Mouse (Mus musculus) kidney, adult 11 months (tissue): ENCODE measurements at regions not wholly inside any gene's neighbourhood (a gene's known extent, or its start where the extent isn't known, plus 50 kb on each side); places are given as distances from the start of the nearest gene placed in this dataset.
A peak's percentile ranks its signal among the peaks of the same experiment; 100 is the strongest.

Experiments used
- DNase-seq: peaks from one replicate; pipeline ENCODE4 v3.0.0; 2022

DNA sequence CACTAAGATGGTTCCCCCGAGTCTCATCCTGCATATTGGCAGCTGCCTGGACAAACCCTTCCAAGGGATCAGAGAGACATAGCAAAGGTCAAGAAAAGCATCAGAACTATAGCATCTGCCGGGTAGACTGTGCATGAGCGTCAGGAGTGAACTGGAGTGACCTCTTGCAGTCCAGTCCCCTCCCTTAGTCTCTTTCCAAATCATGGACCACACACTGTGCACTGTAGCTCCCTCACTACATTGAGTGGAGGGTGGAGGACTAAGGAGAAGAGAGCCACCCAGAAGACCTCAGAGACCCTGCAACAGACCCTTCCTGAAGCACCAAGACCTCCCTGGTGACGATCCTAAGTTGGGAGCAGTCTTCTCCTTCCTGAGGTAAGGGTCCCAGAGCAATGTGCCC lies 107.8 kb upstream of the Cd93 start:
- DNase-seq: no peak

DNA sequence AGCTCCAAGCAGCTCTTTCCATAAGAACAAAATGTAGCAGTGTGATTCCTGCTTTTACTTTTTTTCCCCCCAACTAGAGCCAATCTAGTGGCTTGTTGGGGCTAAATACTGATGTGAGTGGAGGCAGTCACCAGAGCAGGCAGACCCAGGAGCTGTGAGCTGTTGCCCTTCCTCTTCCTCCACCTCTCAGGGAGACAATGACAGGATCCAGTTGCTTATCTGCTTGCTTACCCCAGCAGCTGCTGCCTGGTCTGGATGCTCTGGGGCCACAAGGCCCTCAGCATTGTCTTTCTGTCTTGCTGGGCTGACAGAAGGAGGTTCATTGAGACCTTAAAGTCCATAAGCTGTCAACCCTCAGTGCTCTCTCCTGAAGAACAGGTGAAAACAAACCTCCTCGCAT lies 106.3 kb upstream of the Cd93 start:
- DNase-seq: no peak

DNA sequence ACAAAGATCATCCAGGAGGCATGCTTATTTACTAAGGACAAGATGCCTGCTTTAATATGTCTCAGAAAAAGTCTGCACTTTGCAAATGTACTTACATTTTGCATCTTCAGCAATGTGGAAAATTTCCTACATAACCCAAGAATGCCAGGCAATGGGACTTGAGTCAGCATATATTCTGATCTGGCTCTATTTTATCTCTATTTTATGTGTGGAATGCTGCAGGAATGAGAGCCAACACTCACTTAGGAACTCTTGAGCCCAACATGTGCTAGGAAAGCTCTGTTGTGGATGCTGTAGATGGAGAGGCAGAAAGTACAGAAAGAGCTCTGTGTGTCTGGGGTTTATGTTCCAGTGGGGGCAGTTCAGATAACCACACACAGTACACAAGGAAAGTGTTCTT lies 99.0 kb upstream of the Cd93 start:
- DNase-seq: no peak

DNA sequence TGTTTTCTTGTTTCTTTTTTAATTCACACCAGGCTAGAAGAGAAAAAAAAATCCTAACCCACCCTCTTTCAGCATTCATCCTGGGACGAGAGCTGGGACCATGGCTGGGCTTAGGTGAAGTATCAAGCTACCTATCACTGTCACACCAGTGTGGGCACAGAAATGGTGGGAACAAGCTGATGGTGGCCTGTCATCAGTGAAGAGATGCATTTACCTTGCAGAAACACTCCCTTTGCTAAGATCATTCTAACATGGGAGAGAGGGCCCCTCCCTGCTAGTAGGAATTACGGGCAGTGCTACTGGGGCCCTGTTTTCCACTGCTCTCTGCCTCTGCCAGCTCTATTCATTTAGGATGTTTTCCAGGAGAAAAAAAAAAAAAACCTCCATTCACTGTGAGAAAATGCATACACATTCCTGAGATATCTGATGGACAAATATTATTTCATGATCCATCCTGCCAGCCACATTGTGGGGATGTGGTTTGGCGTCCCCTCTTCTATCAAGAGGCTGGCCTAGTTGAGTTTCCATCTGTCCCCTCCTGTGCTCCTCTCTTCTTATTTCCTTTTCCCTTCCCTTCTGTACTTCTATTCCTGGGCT lies 94.6 kb upstream of the Cd93 start:
- no peak for DNase-seq

DNA sequence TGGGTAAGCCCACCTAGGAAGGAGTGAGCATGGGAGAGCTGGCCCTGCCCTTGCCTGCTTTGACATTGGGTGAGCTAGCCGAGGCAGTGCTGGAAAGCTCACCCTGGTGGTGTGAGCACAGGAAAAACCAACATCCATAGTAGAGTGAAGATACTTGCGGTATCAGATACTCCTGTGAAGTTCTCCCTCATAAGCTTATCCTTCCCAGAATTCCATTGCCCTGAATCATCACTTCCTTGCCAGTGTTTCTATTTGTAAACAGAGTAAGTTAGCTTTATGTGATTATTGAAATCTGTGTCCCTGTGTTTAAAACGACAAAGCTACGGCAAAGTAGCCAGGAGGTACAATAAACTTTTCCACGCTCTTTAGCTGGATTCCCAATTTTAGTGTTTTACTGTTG lies 93.9 kb upstream of the Cd93 start:
- DNase-seq: no peak

DNA sequence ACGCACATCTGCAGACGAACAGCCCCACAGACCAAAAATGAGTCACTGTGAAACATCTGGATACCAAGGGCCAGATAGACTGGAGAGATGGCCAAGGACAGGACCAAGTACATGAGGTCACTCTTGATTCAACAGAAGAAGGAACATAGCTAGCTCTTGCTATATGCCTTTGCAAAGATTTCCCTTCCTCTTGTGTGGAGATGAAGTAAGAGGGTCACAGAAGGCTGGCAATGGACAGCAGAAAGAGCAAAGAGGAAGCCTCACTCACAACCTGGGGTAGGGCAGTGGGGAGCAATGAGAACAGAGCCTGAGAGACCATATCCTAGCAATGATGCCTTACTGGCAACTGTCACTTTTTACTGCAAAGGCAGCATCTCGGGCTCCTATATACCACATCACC lies 93.2 kb upstream of the Cd93 start:
- no peak for DNase-seq

DNA sequence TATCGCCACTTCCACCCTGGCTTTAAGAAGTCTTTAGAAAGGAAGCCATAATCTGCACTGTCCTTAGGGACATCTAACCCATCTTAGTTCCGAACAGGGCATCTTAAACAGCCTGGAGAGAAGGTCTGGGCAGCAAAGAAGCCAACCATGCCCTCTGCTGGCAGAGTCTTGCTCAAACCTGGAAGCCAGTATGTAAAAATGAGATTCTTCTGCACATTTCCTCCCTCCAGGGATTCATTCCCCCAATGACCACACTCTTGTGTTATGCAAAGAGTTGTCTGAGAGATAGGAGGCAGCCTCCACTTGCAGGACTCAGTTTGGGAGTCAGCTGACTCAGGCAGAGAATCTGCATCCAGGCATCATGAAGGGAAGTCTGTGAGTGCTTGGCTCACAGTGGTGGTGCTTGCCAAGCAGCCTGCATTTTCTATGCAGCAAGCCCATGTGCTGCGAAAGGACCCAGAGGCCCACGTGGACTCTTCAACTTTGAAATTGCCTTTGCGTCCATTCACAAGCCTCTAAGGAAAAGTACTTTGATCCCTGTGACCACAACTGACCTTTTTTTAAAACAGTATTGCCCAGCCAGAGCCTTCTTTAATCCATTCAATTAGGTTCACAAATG lies 92.3 kb upstream of the Cd93 start:
- DNase-seq: peak; percentile 62

DNA sequence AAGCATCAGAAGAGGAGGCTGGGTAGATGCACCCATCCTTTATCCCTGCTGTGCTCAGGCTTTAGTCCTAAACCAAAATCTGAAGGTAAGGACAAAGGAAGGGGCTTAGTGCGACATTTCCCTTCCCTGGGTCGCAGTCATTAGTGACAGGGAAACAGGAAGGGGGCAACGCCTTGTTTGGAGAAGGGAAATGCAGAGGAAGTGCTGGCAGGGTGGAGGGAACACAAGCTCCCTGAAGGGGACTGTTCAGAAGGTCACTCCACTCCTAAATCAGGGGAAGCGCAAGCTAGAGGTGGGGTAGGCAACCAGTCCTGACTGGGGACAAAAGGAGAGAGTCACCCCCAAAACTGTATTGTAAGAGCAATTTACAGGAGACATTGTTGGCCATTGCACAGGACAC lies 88.7 kb upstream of the Cd93 start:
- no peak for DNase-seq

DNA sequence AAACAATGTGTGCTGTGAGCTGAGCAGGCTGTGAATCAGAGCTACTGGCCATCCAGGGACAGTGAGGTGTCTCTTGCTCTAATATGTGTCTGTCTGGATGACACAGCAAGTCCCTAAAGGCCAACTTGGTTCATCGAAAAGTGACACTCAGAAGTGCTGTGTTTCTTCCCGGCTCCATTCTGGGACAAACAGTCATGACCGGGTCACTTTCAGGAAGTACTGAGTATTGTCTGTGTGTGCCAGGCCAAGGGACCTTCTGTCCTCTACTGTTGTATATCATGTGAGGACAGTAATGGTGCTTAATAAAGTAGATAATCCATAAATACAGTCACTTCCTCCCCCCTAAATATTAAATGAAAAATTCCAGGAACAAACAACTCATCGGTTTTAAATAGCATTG lies 87.2 kb upstream of the Cd93 start:
- DNase-seq: peak; percentile 33

DNA sequence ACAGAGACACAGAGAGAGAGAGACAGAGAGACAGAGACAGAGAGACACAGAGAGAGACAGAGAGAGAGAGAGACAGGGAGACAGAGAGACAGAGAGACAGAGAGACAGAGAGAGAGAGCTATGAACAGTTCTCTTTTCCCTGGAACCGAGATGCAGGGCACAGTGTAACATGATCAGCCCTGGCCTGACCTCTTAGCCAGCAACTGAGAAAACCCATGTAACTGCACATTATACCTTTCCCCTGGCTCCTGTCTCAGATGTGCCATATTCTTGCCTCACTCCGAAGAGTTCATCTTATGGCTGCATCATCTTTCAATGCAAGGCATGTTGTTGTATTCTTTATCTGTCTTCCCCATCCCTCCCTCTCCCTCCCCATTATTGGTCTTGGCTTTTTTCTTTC lies 86.5 kb upstream of the Cd93 start:
- DNase-seq: no peak

DNA sequence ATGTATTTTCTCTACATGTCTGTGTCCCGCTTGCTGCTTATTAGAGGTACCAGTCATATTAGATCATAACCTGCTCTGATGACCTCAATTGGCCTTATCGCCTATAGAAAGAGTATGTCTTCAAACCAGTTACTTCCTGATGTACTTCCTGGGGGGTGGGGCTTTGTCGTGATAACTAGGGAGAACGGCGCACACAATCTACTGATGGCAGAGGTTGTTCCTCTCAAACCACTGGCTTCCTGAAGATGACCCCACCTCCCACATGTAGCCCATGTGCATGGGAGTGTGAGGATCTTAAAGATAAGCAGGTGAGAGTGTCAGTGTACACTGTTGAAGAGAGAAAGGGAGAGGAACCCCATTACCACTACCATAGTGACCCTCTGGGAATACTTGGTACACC lies 84.4 kb upstream of the Cd93 start:
- DNase-seq: no peak

DNA sequence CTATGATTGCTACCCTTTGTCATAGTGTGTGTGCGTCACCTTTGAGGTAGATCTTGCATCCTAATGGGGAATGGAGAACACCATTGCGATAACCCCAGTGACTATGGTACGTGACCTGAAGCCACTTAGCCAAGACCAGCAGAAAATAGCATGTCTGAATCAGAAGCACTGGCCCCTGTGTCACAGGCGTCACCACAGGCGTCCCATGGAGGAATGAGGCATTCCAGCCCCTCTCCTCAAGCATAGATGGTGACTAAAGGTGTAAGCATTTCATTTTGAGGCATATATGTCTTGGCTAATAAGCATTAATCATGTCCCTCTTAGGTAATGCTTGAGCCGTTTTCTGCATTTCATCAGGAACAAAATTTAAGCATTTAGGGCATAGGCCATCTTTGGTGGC lies 82.1 kb upstream of the Cd93 start:
- no peak for DNase-seq

DNA sequence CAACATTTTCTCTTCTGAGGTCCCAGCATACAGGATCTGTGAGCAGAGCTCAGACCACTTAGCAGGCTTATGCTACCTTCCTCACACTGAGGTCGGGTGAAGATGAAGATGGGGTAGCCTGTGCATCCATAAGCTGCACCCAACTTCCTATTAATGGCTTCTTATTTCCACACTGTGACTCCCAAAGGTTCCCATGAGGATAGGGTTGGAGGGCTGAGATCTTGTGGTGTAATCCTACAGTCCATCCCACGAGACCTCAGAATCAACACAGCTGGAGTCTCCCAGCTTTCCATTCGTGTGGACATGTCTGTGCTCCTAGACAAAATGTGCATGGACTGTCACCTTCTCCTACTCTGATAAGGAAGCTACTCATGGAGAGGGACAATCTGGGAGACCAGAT lies 80.0 kb upstream of the Cd93 start:
- DNase-seq: no peak

DNA sequence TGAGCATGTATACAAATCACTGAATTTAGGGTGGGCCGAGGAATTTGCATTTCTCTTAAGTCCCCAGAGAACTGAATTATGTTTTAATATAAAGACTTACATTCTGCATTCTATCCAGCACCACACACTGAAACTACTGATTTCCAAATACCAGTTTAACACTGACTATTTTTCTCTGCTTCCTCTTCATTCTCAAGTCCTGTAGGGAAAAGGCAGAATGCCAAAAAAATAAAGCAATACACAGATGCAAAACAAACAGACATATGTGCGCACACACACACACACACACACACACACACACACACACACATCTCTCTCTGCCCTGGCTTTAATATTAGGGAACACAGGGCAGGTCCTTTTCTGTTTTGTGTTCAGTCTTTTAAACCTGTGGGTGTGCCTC lies 79.6 kb upstream of the Cd93 start:
- DNase-seq: no peak

DNA sequence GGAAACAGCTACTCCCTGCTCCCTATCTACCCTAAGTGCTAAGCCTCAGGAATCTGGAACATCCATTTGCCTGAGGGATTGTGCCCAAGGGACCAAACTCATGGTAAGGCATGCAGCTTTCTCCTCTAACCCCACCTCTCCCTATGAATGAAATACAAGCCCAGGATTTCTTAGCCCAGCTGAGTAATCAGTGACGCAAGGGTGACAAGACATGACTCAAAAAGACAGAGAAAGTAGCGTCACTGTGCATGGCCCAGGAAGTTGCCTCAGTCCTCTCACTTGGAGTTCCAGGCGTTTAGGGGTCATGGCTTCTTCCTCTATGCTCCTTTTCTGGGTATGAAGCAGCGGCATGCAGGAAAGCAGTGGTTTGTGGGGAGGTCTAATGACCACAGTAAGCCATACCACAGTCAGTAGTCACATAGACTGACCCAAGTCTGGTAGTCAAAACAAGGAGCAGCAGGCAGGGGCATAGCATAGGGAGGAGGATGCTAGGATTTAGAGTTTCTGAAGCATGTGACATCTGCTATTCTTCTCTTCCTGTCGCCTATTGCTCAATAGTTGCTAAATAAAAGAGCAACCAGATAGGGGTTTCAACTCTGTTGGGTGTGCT lies 78.7 kb upstream of the Cd93 start:
- DNase-seq: no peak

DNA sequence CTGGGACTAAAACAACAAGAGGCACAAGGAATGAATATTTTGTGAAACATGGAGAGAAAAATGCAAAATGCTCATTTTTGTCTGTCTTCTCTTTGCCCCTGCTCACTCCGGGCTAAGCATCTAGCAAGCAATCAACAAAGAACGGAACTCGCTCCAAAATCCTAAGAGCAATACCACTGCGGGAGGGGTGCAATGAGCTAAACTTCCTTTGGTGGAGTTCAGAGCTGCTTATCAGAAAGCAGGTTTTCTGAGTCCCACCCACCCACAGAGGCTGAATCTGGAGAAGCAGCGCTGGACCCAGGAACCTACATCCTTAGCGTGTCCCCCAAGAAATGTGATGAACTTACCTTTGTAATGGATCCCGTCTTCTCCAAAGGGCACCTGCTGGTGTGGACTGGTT lies 76.9 kb upstream of the Cd93 start:
- DNase-seq: no peak

DNA sequence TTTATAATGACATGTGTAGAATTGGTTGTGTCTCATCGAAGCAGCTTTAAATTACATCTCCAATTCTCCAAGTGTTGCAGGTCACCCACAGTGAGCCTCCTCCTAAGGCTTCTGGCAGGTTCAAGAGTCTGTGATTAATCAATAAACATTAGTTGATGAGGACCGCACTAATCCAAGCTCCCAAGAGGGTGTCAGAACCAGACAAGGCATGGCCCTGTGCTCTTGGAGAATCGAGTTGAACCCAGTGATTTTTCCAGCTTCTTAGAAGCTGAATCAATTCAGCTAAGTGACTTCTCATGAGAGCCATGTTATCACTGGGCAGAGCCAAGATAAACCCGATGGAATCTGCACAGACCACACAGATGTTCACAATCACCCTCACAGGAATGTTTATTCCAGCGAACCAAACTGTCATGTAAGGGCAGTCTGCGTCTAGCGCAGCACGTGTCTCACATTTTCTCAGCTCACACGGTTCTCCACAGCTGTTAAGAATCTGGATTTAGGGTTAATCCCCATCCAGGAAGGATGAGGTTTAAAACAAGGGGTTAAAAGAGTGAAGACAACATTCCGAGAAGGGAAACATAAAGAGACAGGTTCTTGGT lies 76.4 kb upstream of the Cd93 start:
- DNase-seq: no peak

DNA sequence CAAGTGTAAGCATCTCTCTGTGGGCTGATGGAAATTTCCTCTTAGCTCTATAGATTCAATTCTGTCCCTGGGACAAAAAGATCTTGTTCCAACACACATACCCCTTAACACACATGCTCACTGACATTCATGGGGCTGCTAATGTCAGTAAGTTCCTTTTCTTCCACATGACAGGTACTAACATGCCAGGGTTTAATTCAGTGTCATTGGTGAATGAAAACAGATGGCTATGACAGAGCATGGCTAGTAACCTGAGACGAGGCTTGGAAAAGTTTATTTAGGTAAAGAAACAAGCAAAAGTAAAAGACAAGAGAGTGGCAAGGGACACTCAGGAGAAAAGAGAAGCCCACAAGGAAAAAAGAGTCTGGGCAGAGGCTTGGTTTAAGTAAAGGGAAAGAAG lies 74.5 kb upstream of the Cd93 start:
- no peak for DNase-seq

DNA sequence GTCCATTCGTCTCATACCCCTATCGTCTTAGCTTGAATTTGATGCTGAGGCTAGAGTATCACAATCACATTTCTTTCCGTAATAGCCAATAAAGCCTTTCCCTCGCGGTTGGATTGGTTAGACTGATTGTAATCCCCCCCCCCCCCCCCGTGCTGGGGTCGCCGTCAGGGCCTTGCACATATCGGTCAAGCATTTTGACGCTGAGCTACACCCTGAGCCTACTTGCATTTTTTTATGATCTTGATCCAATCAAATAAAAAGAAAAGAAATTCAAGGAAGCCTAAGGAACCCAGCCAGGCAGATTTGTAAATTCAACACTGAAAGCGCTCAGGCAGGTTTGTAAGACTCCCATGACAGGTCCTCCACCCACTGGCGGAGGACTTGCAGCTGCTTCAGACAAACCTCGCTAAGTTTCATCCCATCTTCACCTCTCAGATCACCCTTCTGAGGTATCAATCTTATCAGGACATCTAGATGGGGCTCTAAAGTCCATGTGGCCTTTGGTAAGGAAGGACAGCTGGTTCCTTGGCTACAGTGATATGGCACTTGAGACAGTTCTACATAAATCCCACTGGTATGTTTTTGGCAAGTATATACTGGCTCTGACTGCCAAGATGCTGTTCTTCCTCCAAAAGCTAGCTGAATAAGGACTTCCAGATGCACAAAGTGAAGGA lies 66.8 kb upstream of the Cd93 start:
- no peak for DNase-seq

DNA sequence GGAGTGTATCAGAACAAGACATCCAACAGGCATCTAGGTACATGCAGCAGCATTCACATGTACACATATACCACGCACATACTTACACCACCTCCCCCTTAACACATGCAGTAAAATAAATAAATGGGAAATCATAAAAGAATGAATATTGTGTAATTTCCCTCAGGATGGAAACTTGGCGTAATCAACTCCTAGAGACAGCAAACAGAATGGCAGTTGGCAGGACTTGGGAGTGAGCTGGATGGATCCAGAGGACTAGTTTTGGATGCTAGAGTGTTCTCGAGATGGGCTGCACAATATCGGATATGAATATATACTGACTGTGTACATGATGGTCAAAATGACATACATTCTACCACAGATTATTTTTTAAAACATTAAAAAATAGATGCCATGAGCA lies 66.0 kb upstream of the Cd93 start:
- no peak for DNase-seq

DNA sequence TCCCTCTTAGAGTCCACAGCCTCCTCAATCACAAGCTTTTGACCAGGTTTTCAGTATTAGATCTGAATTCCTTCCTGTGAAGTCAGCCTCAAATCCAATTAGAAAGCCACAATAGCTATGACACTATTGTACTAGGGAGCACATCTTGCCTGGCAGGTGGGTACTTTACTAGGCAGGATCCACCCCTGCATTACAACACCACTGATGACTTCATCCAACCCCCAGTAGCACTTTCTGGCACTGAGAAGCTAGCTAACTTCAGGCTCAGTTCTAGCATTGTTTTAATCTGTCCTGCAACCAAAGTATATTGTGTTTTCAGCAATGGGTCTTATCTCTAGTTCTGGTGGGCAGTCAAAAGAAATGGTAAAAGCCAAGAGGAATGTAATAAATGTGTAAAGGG lies 64.2 kb upstream of the Cd93 start:
- no peak for DNase-seq

DNA sequence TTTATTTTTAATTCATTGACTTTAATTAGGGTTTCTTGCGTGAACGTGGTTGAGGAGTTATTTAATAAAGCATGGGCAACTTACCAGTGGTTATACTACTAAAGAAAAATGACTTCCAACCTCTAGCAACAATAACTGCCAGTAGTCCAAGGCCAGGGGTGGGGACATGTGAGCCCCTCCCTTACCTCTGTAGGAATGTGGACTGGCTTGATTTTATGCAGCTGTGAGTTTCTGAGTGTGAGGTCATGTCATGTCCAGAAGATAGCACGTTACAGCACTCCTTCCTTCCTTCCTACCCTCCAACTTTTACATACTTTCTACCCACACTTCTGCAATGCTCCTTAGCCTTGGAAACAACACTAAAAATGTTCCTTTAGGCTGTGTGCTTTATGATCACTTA lies 63.6 kb upstream of the Cd93 start:
- no peak for DNase-seq

DNA sequence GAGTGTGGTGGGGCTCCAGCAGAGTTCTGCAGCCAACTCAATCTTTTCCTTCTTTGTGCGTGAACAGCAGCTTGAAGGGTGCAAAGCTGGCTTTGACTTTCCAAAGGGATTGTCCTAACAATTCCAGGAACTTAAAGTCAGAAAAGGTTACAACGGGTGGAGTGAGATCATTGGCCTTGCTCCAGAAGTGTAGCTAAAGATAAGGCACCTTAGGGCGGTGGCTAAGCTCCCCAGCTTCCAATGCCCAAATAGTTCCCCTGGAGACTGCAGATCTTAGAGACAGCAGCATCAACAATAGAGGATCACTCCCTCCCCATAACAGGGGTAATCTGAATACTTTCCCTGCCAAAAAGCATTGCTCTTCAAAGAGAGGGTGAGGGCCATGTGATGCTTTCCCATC lies 62.3 kb upstream of the Cd93 start:
- DNase-seq: peak; percentile 38
